10 mouse cellular contexts compared by ENCODE assay signal in genomic region chr11:79530333-79530761, GRCm38 (mm10). TPM values are rescaled to one million over a fixed set of nuclear protein-coding genes. Genes with fewer than 3 reads are reported as not detected.
DNase-seq lines count a peak whose midpoint lies in the region; ATAC-seq and TF ChIP-seq lines count a peak whose summit lies in the region.
"Had no signal": no experiment of that assay in that cellular context is flagged by ENCODE, and none has a peak within 500 bp of the region (broad histone marks: within the 10 kb centered on the region; RNA-seq: fewer than 3 reads in every experiment).

Gene Evi2, minus strand, starts transcription at chr11:79530589.
Gene Evi2a, minus strand, starts transcription at chr11:79530609.

- WGBS in liver, adult 2 months: 81% methylated on average over 7 of the region's 7 CpGs
- WGBS in neural tube, embryonic 15.5 days: 83% methylated on average over 7 of the region's 7 CpGs

- no peak within 1 kb of the TSS for H3K4me2 ChIP-seq in neural tube, embryonic 15.5 days
- H3K4me2 ChIP-seq: heart, embryonic 15.5 days; neural tube, embryonic 12.5 days had no signal

- H3K4me1 ChIP-seq in liver, adult 2 months (ENCODE audit: control insufficient read depth, insufficient read depth, low read length): peaks cover 5% of the 10 kb centered on the region
- peaks cover 5% of the 10 kb centered on the region; the same call in 1 of the 2 replicates for H3K4me1 ChIP-seq in neural tube, embryonic 15.5 days
- H3K4me1 ChIP-seq: neural tube, embryonic 12.5 days had no signal

- no peaks in the 10 kb centered on the region; the same call in 1 of the 2 replicates for H3K36me3 ChIP-seq in liver, adult 2 months (ENCODE audit: control insufficient read depth, insufficient read depth, low read length)
- H3K36me3 ChIP-seq in neural tube, embryonic 15.5 days: 0 out of 2 replicates have a peak, but pooled peaks cover 10% of the 10 kb centered on the region
- H3K36me3 ChIP-seq: heart, embryonic 15.5 days had no signal

- no peak for TF ChIP-seq POLR2A in liver, adult 2 months (IDR thresholded peaks at IDR 0.05; ENCODE audit: extremely low read depth, insufficient read depth, low read length)

- H3K4me3 ChIP-seq in layer of hippocampus, adult 2 months: peak within 1 kb of the TSS; percentile 39
- H3K4me3 ChIP-seq in liver, adult 2 months (ENCODE audit: insufficient read depth, low read depth, low read length): peak within 1 kb of the TSS; percentile 34
- no peak within 1 kb of the TSS for H3K4me3 ChIP-seq in neural tube, embryonic 15.5 days (replicated peaks)
- H3K4me3 ChIP-seq: heart, embryonic 15.5 days; neural tube, embryonic 12.5 days had no signal

- no peaks in the 10 kb centered on the region for H3K27me3 ChIP-seq in liver, adult 2 months (ENCODE audit: control insufficient read depth, insufficient read depth, low read length)
- H3K27me3 ChIP-seq in neural tube, embryonic 15.5 days (replicated peaks): no peaks in the 10 kb centered on the region
- H3K27me3 ChIP-seq: heart, embryonic 15.5 days; neural tube, embryonic 12.5 days had no signal

- H3K27ac ChIP-seq in layer of hippocampus, adult 2 months: peak within 1 kb of the TSS; percentile 87
- H3K27ac ChIP-seq in liver, adult 2 months (replicated peaks; ENCODE audit: insufficient read depth, low read depth, low read length): no peak within 1 kb of the TSS
- no peak within 1 kb of the TSS for H3K27ac ChIP-seq in neural tube, embryonic 15.5 days (replicated peaks)
- H3K27ac ChIP-seq: heart, embryonic 15.5 days; neural tube, embryonic 12.5 days had no signal

- no peaks in the 10 kb centered on the region for H3K9me3 ChIP-seq in neural tube, embryonic 15.5 days (replicated peaks)
- H3K9me3 ChIP-seq: heart, embryonic 15.5 days; neural tube, embryonic 12.5 days had no signal

- TF ChIP-seq CTCF in layer of hippocampus, adult 2 months (conservative IDR thresholded peaks at IDR 0.05): no peak
- no peak for TF ChIP-seq CTCF in liver, adult 2 months (IDR thresholded peaks at IDR 0.05; ENCODE audit: low read depth, low read length)

- ATAC-seq in neural tube, embryonic 15.5 days (ENCODE audit: low FRiP score): no peak

- no peaks in the 10 kb centered on the region for H3K79me2 ChIP-seq in liver, adult 2 months (ENCODE audit: control insufficient read depth, insufficient read depth, low read length)

- DNase-seq in layer of hippocampus, adult 2 months (ENCODE audit: low spot score in 2 of 2): peak; percentile 36 to 55
- DNase-seq in layer of hippocampus, postnatal 25 days (ENCODE audit: extremely low spot score in 1 of 2, low spot score in 1 of 2): no peak
- DNase-seq in c-Kit-positive CD71-negative TER-119-negative erythroid progenitor cells, embryonic 14.5 days (ENCODE audit: low read depth): peak; percentile 67
- no peak for DNase-seq in liver, adult 2 months (ENCODE audit: extremely low read depth, low read depth, low spot score)
- peak; percentile 63 for DNase-seq in skeletal muscle tissue, adult 2 months (ENCODE audit: low read depth, low spot score)
- DNase-seq in adrenal gland, postnatal 4 days (ENCODE audit: low spot score in 2 of 2): no peak
- no peak for DNase-seq in urinary bladder, postnatal 4 days (ENCODE audit: low spot score in 2 of 2)

- no peak within 1 kb of the TSS for H3K9ac ChIP-seq in liver, adult 2 months (ENCODE audit: low read depth, low read length)
- no peak within 1 kb of the TSS for H3K9ac ChIP-seq in neural tube, embryonic 15.5 days (replicated peaks)
- H3K9ac ChIP-seq: heart, embryonic 15.5 days; neural tube, embryonic 12.5 days had no signal

RNA-seq across cellular contexts. Expression of gene Evi2, which starts in this region (rescaled TPM):
- not detected for total RNA-seq in layer of hippocampus, adult 2 months (2021)
- total RNA-seq in layer of hippocampus, postnatal 25 days (2021): under 1 TPM; 0.10 to 0.14 TPM
- 0.13 and 0.18 TPM in 2 replicates for total RNA-seq in liver, adult 2 months (2014; rRNA removed)
- 0.04 and 0.23 TPM in 2 replicates for polyA plus RNA-seq in liver, adult 2 months (2012; rRNA removed)
- total RNA-seq in adrenal gland, postnatal 4 days (2021): under 1 TPM; 0.17 TPM
- 0.58 and 0.83 TPM in 2 replicates for polyA plus RNA-seq in neural tube, embryonic 15.5 days (2015; fragmentation: Nextera tagmentation; extraction: Ambion mirVana)

RNA-seq across cellular contexts. Expression of gene Evi2a, which starts in this region (rescaled TPM):
- 10 to 100 TPM; 17.3 to 21.2 TPM for total RNA-seq in layer of hippocampus, adult 2 months (2021)
- total RNA-seq in layer of hippocampus, postnatal 25 days (2021): 10 to 100 TPM; 18.7 to 23.6 TPM
- total RNA-seq in liver, adult 2 months (2014; rRNA removed): 2.1 and 2.6 TPM in 2 replicates
- 0.72 and 1.5 TPM in 2 replicates for polyA plus RNA-seq in liver, adult 2 months (2012; rRNA removed)
- 1 to 10 TPM; 2.2 to 2.8 TPM for total RNA-seq in adrenal gland, postnatal 4 days (2021)
- 2.8 and 5.5 TPM in 2 replicates for polyA plus RNA-seq in neural tube, embryonic 15.5 days (2015; fragmentation: Nextera tagmentation; extraction: Ambion mirVana)

Comparison
In these comparisons a context has a peak if more than half of its experiments do, and no peak if none do; other contexts are left out.
1. DNase-seq: peak in layer of hippocampus, adult 2 months (2 of 2), c-Kit-positive CD71-negative TER-119-negative erythroid progenitor cells, embryonic 14.5 days (single experiment) and skeletal muscle tissue, adult 2 months (single experiment); none in layer of hippocampus, postnatal 25 days (0 of 2), liver, adult 2 months (single experiment), adrenal gland, postnatal 4 days (0 of 2) and urinary bladder, postnatal 4 days (0 of 2).